Mouse (Mus musculus) cerebellum, adult 11 months (tissue): ENCODE measurements at regions not wholly inside any gene's neighbourhood (a gene's known extent, or its start where the extent isn't known, plus 50 kb on each side); places are given as distances from the start of the nearest gene placed in this dataset.
"Not testable (repeated sequence)": the region's sequence is repeated elsewhere in the genome, so short reads cannot be mapped to it uniquely, and the experiment has no call there.

ENCODE experiments used
- DNase-seq: peaks from one replicate; pipeline ENCODE4 v3.0.0; 2022

DNA sequence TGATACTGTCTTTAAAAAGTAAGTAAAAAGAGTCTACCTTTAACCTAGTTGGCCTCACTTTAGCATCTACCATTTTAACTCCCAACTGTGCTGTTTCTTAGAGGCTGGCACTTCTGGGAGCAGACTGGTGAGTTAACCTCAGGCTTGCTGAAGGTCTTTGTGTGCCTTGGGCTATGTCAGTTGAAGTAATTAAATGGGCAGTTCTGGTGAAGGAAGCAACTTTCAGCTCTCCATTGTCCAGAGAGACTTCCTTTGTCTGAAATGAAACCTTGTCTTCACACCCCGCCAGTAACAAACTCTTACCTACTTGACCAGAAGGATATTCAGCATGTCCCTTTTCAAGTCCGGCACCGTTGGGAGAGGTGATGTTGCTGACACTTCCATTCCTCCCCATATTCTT, 55.5 kb downstream of the Zfp281 start:
- no peak for DNase-seq

DNA sequence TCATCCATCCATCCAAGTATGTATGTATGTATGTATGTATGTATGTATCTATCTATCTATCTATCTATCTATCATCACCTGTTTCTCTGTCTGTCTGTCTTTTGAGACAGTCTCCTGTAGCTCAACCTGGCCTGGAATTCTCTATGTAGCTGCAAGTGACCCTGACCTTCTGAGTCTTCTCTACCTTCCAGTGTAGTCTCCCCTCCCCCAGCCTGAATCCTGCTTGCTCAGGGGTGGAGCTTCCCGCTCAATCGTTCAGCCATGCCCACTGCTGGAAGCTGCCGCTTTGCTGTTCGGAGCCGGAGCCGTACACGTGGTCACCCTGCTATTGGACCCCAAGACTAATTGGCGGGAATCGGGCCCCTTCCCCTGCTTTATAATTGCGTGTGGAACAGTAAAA, 57.6 kb downstream of the Zfp281 start:
- not testable (repeated sequence) for DNase-seq

DNA sequence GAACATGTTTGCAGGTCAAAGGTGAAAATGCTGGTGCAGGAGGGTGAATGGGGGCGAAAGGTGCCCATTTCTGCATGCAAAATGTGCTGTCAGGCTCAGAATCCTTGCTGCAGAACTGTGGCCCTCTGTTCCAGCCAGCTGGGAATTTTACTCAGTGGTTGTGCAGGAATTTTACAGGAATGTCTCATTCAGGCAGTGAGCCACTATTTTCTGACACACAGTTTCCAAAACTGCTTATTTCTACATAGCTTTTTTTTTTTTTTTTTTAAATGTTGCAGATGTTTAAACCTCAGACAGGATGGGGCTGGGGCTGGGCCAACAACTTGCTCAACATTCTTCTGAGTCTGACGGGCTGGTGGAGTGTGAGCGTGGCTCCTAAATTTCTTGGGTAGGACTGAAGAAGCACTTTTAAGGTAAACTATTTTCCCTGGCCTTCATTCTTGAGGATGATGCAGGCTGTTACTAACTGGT, 58.4 kb downstream of the Zfp281 start:
- no peak for DNase-seq

DNA sequence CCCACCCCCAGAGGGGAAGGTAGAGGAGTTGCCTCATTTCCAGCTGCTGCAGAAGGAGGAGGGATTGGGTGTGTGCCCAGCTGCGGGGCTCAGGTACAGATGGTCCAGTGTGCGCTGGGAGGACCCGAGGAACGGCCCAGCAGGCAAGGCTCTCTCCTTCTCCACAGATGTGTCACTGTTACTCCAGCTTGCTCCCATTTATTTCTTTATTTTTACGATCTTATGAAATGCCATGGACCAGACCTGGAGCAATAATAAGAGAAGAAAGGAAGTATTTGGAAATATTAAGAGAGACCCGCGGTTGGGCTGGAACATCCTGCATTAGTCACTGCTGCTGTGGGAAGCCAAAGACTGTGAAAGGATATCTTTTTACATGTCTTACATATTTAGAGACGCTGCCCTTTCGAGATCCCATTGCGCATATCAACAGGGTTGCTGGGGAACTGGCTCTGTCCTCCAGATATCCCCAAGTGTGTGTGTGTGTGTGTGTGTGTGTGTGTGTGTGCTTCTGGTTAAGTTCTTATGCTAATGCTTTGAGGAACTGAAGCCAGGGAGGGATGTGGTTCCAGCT, 58.9 kb downstream of the Zfp281 start:
- no peak for DNase-seq

DNA sequence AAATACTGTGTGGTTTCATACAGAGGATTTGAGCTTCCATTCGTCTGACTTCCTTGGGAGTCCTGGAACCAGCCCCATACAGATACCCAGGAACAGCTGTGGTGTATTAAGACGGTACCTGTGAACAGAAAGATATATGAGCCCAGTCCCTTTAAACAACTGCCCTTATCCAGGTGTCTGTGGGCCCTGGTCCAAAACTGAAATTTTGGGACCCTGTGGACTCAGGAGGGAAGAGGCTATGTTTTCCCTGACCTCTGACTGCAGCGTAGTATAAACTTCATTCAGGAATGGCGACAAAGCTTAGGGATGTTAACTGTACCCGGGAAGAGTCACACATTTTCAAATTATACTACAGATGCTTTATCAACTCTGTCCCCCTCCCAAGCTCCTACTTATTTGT, 59.8 kb downstream of the Zfp281 start:
- no peak for DNase-seq

DNA sequence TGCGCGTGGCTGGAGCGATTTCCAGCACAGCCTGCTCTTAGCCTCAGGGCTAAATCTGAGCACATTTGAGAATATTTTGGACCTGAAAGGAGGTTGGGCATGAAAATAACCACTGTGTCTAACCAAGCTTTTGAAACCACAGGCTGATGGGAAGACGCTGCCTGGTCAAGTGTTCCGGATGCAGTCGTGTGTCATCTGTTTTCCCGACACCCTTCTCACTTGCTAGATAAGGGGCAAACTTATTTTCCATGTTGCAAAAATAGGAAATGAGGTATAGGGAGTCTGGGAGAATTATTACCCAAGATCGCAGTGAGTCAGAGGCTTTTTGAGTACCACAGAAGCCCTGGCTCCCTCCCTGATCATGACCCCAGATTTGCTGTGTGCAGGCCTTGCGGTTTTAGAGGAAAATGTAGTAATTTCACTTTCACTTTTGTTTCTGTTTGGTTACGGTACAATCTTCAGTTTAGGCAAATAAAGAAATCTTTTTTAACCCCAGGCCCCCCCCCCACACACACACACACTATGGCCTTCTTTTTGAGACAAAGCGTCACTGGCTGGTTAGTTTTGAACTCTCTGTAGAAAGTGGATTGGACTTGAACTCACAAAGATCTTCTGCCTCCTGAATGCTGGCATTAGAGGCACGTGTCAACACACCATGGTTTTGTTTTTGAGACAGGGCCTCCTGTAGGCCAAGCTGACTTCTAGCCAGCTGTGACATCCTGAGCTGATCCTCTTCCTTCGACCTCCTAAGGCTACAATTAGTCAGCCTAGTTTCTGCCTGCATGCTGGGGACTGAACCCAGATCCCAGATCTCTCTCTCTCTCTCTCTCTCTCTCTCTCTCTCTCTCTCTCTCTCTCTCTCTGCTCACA, 60.7 kb downstream of the Zfp281 start:
- DNase-seq, result no peak

DNA sequence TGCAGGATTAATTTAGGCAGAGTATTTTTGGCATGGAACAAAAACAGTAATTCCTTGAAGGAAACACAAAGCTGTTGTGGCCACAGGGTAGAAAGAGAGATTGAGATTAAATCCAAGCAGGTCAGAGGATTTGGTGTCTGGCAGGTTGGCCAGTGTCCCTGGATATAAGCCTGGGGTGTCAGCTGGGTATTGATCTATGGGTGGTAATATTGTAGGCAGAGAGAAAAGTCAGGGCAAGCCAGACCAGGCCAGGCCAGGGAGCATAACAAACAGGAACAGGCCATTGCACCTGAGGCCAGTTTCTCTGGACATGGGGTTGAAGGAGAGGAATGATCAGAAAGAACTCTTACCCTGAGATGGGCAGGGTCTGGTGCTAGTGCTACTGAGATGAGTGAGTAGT, 61.8 kb downstream of the Zfp281 start:
- DNase-seq, result no peak

DNA sequence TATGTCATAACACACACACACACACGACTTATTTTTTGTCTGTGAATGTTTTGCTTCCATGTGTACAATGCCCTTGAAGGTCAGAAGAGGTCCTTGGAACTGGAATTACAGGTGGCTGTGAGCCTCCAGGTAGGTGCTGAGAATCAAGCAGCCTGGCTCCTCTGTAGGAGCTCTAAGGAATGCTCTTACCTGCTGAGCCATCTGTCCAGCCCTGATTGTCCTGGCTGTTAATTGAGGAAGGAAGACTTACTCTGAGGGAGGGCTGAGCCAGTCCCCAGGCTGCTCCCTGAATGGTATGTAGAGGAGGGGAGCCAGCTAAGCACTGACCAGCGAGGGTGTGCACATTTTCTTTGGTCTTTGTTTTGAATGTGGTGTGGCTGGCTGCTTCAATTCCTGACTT, 65.4 kb downstream of the Zfp281 start:
- no peak for DNase-seq

DNA sequence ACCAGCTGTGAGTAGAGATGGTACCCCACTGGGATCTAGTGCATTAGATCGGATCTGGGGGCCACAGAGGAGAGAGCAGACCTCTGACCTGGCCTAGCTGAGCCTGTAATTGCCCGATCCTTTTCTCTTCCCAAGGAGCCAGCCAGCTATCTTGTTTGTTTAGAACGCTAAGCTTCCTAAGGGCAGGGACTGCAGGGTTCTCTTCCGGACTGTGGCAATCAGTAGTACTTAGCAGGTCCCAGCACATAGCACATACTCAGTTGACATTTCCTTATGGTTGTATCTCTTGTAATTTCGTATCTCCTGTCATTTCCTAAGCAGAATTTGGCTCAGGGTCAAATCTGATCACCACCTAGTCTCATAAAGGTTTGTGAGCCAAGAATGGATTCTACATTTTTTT, 68.7 kb downstream of the Zfp281 start:
- no peak for DNase-seq

DNA sequence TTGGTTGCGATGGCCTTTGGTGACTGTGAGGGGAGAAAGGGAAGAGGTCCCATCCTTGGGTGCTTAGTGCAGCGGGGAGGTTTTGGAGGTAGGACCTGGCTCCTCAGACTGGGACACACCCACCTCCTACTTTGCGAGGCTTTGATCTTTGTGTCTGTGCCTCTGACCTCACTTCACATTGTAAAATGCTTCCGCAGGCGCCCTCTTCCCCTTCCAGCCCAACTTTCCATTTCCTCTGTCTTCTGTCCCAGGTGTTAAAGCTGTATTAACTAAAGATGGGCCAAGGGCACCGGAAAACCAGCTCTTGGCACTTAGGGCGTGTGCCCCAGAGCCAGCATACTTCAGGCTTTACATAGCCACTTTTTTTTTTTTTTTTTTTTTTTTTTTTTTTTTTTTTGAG, 70.3 kb downstream of the Zfp281 start:
- no peak for DNase-seq

DNA sequence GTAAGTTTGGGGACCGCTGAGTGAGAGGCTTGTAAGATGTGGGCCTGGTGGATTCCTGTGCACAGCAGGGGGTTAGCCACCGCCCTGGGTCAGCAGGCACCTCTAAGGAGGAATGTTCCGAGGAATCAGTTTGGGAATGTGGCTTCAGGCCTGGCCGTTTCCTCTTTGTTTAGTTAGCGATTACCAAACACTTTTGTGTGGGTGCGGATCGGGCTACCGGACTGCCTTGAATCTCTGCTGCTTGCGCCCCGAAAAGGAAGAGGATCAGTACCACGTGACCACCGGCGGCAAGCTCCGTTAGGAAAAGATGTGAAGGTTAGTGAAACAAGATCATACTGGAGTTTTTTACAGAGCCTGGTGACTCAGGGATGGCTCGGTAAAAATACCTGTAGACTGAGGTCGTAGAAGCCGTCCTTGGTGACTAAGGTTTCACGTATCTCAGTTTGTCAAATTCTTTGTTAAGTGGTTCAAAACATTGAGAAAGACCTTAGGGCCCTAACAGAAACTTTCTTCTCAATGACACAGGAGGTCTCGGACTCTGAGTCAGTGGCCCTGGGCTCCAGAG, 71.5 kb downstream of the Zfp281 start:
- DNase-seq, result no peak

DNA sequence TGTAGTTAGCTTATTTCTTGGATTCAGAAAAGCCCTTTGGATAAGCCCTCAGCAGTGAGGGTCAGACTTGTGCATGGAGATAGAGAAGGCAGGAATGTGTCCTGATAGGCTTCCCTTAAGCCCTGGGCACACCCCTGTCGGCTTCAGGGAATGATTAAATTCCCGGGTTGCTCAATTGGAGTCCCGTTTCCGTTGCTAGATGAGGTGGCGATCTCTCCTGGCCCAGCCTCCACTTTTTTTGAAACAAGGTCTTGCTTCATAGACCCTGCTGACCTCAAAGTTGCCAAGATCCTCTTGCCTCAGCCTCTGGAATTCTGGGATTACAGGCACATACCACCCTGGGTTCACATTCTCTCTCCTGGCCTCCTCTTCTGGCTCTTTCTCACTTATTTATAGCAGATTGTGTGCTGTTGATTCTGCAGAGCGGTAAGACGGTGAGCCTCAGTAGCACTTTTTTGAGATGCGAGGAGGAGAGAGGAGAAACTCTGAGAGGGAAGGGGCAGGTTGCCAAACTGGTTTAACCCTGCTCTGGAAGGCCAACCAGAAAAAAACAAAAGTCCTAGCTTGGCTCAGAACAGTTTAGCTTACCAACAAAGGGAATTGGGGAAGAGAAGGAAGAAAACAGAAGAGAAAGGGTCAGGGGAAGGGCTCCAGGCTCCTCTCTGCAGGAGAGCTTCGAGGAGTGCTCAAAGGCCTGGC, 73.9 kb downstream of the Zfp281 start:
- DNase-seq, result no peak

DNA sequence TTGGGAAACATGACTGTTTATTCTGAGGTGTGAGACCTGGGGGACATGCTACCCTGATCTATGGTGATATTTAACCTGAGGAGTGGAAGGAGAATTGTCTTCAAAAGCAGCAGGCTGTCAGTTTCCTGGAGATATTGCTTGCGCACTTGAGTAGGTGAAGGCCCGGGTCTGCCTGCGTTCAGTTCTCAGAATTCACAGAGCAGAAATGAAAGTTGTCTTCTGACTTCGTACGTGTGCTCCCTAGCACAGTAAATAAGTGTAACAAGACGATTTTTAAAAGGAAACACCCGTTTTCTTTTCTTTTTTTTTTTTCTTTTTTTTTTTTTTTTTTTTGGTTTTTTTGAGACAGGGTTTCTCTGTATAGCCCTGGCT, 74.4 kb downstream of the Zfp281 start:
- no peak for DNase-seq

DNA sequence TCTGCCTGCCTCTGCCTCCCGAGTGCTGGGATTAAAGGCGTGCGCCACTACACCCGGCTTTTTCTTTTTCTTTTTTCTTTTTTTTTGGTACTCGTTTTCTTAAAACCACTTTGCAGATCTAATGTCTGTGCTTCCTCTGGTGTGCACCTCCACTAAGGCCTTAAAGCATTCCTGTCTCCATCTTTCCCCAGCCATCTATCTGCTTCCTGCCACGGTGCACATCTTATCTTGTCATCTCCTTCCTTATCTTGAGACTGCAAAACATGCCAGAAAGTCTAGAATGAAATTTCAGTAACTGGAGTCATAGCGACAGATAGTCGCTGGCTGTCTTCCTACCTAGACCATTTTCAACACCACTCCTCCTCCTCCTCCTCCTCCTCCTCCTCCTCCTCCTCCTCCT, 74.9 kb downstream of the Zfp281 start:
- no peak for DNase-seq

DNA sequence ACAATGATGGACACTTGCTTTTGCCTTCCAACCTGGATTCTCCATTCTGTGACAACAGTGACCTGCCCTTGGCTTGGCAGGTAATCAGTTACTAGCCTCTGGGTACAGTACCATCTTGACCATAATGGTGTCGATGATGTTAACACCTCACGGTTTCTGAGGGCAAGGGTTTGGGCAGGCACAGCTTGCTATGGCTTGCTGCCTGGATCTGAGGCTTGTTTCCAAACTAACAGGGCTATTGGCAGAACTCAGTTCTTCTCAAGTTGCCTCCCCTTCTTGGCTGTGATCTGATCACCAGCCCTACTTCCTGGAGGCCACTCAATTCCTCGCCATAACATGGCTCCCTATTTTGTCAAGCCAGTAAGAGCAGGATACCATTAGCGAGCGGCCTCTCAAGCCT, 79.4 kb downstream of the Zfp281 start:
- no peak for DNase-seq

DNA sequence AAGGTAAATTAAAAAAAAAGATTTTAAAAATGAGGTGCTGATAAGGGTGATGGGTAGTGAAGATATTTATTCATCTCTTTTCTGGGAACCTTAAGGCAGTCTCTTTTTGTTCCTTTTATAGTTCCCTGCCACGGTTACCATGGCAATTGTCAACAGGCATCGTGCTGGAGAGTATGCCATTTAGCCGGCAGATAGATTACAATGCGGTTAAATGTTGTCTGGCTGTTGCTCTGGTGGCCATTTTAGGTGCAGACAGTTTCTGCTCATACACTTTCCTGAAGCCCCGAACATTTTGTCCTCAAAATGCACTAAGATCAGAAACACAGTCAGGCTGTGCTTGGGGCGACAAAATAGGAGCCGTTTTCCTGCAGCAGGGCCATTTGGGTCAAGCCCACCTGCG, 81.8 kb downstream of the Zfp281 start:
- DNase-seq, result no peak

DNA sequence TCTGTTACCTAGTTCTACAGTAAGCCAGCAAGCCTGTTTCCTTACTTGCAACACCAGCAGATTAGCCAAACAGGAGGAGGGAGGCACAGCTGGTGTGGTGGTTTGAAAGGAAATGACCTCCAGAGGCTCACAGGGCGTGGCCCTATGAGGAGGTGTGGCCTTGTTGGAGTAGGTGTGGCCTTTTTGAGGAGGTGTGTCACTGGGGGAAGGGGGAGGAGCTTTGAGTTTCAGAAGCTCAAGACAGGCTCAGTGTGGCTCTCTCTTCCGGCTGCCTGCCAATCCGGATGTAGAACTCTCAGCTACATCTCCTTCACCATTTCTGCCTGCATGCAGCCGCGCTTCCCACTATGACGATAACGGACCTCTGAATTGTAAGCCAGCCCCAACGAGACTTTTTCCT, 82.7 kb downstream of the Zfp281 start:
- DNase-seq, result no peak

DNA sequence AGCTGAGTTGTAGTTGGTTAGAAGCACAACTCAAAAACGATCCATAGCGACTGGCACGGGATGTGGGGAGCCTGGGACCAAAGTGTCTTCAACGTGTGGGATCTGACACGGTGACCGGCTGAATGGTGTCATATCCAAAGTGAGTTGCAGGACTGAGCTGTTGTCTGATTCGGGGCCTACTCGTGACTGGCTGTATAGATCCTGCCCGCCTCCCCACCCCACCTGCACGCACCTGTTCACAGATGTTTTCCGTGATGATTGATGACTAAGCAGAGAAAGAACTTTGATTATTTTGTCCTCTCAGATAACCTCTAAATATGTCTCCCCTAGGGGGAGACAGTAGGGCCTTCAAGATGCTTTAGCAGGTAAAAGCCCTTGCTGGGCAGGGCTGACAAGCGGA, 83.2 kb downstream of the Zfp281 start:
- no peak for DNase-seq

DNA sequence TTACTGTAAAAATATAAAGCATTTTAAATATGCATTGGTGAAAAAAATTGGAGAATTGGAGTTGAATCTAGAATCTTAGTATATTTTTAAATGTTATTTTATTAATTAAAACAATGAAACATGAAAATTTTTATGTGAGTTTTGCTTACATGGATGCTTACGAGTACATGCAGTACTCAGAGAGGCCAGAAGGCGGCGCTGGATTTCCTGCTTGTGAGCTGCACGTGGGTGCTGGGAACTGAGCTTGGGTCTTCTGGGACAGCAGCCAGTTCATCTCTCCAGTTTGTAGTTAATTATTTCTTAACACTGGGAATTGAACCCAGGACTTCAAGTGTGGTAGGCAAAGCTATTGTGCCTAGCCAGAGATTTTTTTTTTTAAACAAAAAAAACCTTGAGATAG, 85.5 kb downstream of the Zfp281 start:
- no peak for DNase-seq

DNA sequence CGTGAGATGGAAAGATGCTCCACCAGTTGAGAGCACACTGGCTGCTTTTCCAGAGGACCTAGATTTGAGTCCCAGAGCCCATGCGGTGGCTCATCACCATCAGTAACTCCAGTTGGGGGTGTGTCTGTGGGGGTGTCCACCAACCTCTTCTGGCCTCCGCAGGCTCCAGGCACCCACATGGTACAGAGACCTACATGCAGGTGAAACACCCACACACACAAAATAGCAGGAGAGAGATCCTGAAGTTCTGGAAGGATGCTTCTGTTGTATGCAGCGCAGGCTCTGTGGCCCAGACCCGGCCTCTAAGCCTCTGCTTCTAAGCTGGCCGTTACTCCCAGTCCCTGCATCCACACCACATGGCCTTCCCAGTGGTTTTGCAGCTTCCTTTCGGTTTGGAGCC, 86.5 kb downstream of the Zfp281 start:
- DNase-seq, result no peak

DNA sequence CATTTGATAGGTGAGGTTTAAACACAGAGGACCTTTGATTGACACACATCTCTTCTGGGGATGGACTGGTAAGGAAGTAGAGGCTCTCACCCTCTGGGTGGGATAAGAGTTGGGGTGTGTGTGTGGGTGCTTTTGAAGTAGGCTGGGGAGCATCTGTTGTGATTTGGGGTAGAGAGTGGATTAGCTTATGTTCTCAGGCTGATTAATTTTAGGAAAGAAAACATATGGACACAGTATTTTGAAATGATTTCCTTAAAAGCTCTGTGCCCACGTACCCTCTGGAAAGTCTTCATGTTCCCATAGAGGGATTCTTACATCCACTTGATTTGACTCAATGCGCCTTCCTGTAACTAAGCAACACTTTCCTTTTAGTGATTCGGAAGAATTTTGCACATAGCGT, 89.4 kb downstream of the Zfp281 start:
- no peak for DNase-seq

DNA sequence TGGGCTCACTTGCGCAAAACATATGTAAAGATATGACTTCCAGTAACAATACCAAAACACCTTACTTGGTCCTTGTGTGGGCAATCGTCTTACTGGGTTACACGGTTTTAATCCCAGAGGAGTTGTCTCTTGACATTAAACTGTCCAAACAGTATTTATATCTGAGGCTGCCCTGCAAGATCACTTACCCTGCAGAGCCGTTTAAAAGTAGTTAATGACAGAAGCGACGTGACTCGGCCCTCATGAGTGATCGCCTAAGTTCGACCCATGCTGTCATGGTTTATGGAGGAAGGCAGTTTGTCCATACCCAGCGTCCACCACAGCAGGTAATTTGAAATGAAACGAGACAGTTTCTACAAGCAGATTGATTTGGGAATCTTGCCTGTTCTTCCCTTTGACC, 90.3 kb downstream of the Zfp281 start:
- no peak for DNase-seq

DNA sequence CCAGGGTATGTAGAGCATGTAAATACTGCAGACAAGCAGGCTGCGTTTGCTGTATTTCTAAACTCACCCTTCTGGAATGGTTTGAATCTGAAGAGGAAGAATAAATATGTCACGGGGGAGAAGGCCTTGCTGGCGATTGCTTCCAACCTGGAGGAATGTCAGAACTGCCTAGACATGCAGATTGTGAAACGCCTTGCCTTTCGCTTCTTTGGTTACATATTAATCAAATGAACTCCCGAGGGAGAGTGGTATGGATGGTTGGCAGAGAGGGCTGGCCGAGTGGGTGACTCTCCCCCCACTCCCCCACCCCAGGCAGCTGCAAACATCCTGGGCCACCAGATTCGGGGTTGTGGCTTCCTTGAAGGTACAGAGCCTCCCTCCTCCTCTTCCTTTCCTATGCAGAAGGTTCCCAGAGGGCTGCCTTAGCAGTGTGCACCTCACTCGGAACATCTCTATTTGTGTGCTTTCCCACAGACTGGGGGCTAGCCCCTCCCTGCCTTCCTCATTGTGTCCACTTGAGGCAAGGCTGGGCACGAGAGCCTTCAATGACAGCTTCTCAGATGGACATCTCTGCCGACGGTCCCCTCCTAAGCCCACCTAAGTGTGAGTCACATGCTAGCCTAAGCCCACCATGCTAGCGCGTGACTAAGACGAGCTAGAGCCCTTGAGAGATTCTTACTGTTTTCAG, 93.3 kb downstream of the Zfp281 start:
- no peak for DNase-seq
